Mouse (Mus musculus): Measurements from ENCODE around the gene Maco1. TPM values are rescaled to one million over a fixed set of nuclear protein-coding genes. Genes with fewer than 3 reads are reported as not detected.

The Maco1 gene
- total RNA-seq, 2 experiments from 2014 or later: 22.1 to 25.5 TPM

- DNase-seq: no peak
These were observed 66.2 kb downstream of the Maco1 start for GRCm38 (mm10) chr4:134786946-134787345.

DNA sequence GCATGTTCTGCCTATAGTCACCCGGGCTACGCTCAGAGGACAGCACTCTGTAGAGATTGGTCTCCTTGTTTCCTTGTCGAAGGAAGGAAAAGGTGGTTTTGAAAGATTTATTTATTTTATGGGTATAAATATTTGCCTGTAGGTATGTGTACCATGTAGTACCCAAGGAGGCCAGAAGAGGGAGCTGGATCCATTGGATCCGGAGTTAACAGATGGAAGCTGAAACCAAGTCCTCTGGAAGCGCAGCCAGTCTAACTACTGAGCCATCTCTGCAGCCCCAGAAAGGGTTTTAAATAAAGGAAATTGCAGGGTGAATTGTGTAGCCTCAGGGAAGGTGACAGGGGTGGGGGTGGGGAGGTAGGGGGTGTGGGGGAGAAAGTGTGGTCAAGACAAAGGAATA, 68.4 kb downstream of the Maco1 start:
- intact Hi-C loops (cut with DNase I): loop anchor here (5.0 kb wide), 1 partner anchor 83 kb away; no protein-coding TSS in a partner anchor
- DNase-seq: peak in 1 of 2 experiments; percentile 43

More at GRCm38 (mm10) chr4:134786946-134787345, 66.2 kb downstream of the Maco1 start:
- intact Hi-C loops (cut with DNase I): loop anchor here (5.0 kb wide), 1 partner anchor 80 kb away; no protein-coding TSS in a partner anchor

DNA sequence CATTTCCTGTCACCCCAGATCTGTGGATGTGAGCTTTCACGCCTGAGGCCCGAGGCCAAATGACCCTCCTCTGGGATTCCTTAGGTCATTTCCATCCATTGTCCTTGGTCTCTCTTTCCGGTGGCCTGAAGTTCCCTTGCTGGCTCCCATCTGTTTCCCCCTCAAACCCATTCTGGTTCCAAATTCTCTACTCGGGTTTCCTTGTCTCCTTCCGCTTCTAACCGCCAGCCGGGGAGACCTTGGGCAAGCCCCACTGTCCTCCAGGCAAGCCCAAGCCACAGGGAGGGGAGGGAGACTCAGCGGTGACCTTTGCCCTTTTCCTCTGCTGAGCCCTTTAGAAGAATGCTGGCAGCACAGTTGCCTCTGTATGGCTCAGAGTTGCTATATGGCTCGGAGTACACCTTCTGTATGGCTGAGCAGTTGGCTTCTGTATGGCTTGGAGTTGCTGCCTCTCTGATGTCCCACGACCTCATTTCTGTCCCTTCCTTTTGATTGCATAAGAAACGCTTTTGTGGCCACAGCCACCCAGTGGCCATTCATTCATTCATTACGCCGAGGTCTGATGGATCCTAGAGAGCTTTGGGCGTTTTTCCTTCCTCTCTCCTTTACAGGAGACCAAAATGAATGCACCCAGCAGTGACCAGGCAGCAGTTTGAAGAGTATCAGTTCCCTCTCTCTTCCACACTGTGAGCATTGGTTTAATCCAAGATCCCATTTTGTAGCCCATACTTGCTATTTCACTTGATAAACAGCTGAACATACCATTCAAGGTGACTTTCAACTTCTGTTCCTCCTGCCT, 73.8 kb downstream of the Maco1 start:
- DNase-seq: peak; percentile 54 to 65
- intact Hi-C loops (cut with DNase I): no loop called here

- DNase-seq: no peak
- intact Hi-C loops (cut with DNase I): no loop called here
These were observed 76.9 kb downstream of the Maco1 start for GRCm38 (mm10) chr4:134776246-134776645.

DNA sequence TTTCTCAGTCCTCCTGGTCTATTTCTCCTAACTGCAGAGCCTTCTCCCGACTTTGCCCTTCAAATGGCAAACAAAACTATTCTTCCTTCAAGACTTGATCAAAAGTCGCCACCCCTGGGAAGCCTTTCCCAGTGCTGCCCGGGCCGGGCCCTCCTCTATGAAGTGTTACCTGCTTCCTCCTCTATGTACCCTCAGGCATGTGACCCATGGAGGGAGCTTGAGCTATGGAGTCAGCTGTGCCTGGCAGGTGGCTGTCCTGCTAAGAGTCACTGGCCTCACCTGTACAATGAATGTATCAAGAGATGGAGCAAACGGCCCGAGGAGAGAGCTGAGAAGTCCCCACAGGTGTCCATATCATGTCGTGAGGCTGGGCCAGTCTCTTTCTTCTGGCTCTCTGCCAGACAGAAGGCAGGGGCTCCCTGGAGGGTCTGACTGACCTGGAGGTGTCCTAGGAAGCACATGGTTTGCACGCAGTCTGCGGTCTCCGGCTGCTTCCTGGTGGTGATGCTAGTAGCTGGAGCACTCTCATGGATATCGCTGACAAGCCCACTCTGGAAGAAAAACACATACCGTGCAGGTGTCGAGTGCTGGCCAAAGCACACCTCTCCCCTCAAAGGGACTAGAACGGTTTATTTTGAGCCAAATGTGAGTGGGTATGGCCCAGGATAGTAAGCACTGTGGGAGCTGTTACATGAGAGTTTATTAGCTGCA, 77.8 kb downstream of the Maco1 start:
- intact Hi-C loops (cut with DNase I): no loop called here
- no peak for DNase-seq

GRCm38 (mm10) chr4:134774126-134774525, 79.0 kb downstream of the Maco1 start:
- DNase-seq: no peak
- intact Hi-C loops (cut with DNase I): no loop called here

- DNase-seq: no peak
- intact Hi-C loops (cut with DNase I): no loop called here
These were observed 80.1 kb downstream of the Maco1 start for GRCm38 (mm10) chr4:134772805-134773674.

DNA sequence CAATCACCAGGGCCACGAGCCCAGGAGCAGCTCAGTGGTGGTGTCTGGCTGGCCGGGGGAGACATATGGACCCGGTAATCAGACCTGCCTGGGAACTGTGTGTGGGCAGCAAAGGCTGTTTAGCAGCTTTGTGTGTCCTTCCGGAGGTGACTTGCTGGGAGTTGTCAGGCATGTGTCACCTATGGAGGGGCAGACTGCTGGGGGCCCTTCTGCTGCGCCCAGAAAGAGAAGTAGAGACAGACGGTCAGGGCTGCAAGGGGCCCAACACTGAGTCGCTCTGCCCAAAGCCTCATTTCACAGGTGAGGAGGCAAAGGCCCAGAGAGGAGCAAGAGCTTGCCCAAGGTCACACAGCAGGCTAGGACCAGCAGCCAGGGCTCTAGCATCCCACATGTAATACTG, 83.3 kb downstream of the Maco1 start:
- no peak for DNase-seq
- intact Hi-C loops (cut with DNase I): no loop called here

DNA sequence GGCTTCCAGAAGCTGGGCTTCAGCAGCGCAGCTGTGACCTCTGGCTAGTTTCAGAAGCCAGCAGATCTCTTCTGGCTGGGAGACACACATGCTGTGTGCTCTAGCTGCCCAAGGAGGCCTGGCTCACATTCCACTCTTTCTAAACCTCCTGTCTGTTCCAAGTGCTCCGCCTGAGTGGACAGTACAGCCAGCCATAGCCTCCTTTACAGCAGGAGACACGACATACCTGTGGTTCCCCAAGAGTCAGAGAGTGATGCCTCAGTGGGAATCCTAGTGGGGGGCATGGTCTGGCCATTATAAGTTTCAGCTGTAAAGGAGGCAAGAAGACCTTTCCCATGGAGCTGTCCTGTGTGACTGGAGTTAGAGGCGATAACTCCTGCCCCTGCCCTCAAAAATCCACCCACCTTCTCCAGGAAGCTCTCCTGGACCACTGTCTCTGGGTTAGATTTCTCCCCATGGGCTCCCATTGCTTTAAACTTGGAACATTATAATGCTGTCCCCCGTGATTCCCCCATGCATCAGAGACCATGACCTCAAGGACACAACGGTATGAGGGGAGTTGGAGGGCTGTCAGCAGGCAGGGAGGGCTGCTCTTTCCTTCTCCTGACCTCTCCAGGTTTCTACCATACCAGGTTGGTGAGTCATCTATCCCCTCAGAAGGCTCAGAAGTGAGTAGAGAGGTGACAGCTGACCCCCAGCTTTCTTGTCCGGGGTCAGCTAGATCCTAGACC, 83.9 kb downstream of the Maco1 start:
- peak in 1 of 2 experiments; percentile 37 for DNase-seq
- intact Hi-C loops (cut with DNase I): no loop called here

- no peak for DNase-seq
These were observed 84.8 kb downstream of the Maco1 start for GRCm38 (mm10) chr4:134768226-134768888.

GRCm38 (mm10) chr4:134767426-134768225, 85.5 kb downstream of the Maco1 start, which contains the start of gene Ldlrap1:
Ldlrap1 (minus strand) TSS chr4:134768024.
- intact Hi-C loops (cut with DNase I): no loop called here

More at GRCm38 (mm10) chr4:134768226-134768888, 84.8 kb downstream of the Maco1 start:
- intact Hi-C loops (cut with DNase I): no loop called here

DNA sequence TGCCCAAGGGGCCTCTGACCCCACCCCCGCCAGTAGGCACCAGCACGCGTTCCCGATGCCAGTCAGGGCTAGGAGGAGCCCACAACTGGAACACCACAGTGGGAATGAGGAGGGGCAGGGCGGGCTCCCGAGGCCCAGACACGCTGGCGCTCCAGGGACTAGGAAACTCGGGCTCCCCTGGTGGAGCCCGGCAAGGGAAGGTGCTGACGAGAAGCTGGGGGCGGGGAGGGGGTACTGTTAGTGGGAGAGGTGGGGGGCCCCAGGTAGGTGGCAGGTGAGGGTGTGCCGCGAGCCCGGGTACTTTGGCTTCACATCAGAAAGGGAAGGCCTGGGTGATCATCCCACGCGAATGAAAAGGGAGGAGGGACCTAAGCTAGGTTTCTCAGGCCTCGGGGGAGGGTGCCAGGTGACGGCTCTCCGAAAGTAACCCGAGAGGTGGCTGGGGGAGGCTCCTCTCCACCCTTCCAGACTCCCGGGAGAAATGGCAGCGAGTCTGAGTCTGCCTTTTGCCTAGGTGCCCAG, 86.2 kb downstream of the Maco1 start:
- intact Hi-C loops (cut with DNase I): no loop called here
- peak; percentile 45 to 65 for DNase-seq

More at GRCm38 (mm10) chr4:134767426-134768225, 85.5 kb downstream of the Maco1 start, which contains the start of gene Ldlrap1:
- DNase-seq: peak; percentile 91 to 93

- DNase-seq: no peak
- intact Hi-C loops (cut with DNase I): no loop called here
These were observed 86.9 kb downstream of the Maco1 start for GRCm38 (mm10) chr4:134766277-134766676.

- no peak for DNase-seq
- intact Hi-C loops (cut with DNase I): no loop called here
These were observed 88.8 kb downstream of the Maco1 start for GRCm38 (mm10) chr4:134764333-134764732.

DNA sequence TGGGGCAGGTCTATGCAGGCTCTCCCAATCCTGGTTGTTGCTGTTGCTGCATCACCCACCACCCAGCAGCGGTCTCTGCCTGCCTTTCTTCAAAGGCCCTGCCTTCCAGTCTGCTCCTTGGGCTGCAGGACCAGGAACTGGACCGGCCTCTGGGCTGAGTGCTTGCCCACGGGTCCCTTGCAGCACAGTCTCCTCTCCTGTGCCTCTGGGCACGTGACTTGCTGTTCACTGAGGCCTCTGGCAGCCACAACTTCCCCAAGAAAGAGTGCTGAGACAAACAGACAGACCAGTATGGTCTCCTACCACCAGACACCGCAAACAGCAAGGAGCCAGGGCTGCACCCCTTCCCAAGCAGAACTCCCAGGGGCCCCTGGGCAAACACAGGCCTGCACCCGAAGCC, 90.8 kb downstream of the Maco1 start:
- peak in 1 of 2 experiments; percentile 30 for DNase-seq
- intact Hi-C loops (cut with DNase I): no loop called here

GRCm38 (mm10) chr4:134760793-134761201, 92.3 kb downstream of the Maco1 start:
- intact Hi-C loops (cut with DNase I): no loop called here

DNA sequence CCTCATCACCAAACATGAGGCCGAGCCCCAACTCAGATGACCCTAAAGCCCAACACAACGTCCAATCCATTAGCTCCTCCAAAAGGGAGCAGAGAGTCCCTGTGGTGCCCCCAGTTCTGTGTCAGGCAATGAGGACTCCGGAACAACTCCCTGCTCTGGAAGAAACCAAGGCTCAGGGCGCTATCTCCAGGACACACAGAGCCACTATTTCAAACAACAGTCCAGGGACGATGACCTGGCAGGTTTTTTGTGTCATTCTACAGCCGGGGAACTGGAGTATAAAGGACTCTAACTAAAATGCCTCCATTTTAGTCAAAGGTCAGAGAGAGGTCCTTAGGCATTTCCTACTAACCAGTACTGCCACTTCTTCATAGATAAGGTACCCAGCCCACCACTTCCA, 92.9 kb downstream of the Maco1 start:
- no peak for DNase-seq
- intact Hi-C loops (cut with DNase I): no loop called here

More at GRCm38 (mm10) chr4:134760793-134761201, 92.3 kb downstream of the Maco1 start:
- peak; percentile 84 to 93 for DNase-seq

- DNase-seq: no peak
- intact Hi-C loops (cut with DNase I): no loop called here
These were observed 93.6 kb downstream of the Maco1 start for GRCm38 (mm10) chr4:134759564-134759963.
